Mouse (Mus musculus): ENCODE measurements around the gene Inca1.

Inca1 gene

DNA sequence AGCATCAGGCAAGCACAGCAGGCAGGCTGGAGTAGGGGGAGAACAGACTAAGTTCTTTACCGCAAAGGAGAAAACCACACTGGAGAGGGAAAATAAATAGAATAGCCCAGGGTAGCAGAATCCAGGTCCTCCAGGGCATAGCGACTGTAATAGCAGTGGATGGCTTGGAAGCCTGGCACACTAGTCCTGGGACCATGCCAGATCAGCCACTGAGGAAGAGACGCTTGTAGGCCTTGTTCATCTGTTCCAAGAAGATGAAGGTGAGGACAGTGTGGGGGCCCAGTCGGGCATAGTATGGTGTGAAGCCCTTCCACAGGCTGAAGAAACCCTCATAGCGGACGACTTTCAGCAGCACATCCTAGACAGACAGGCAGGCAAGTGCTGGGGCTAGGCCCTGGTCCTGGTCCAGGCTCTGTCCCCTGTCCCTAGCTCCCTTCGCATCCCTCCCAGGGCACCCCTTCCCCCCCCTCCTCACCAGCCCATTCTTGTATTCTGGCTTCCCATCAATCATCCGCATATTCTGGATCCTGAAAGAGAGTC is 55.3 kb downstream of the Inca1 start:
- in situ Hi-C loops (cut with MboI; ENCODE audit: unreplicated experiment in 2 of 2), result no loop called here

DNA sequence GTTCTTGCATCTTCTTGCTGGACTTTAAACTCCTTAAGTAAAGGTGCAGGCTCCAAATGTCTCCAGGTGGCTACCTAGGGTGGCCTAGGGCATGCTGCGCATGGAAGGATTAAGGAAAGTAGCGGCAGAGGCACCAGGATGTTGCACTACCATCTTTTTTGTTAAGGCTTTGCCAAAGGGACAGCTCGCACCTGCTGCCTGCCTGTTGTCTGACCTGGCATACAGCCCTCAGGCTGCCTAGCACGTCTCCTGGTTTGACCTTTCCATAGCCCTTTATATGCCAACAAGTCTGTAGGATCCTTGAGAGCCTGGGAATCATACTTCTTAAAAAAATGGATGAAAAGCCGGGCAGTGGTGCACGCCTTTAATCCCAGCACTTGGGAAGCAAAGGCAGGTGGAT is 56.9 kb downstream of the Inca1 start:
- in situ Hi-C loops (cut with MboI; ENCODE audit: unreplicated experiment in 2 of 2), result no loop called here

GRCm38 (mm10) chr11:70641241-70641640 is 58.7 kb downstream of the Inca1 start:
- in situ Hi-C loops (cut with MboI; ENCODE audit: unreplicated experiment in 2 of 2), result no loop called here

GRCm38 (mm10) chr11:70639976-70640375 is 60.0 kb downstream of the Inca1 start:
- in situ Hi-C loops (cut with MboI; ENCODE audit: unreplicated experiment in 2 of 2), result loop anchor here in 1 of 2 experiments (10.0 kb wide), 1 partner anchor 45 kb away; the partner anchor contains the start of gene Camta2

- in situ Hi-C loops (cut with MboI; ENCODE audit: unreplicated experiment in 2 of 2), result loop anchor here in 1 of 2 experiments (10.0 kb wide), 1 partner anchor 46 kb away; the partner anchor contains the start of gene Camta2
These were observed 61.2 kb downstream of the Inca1 start, which contains the start of gene Gp1ba for GRCm38 (mm10) chr11:70638714-70639278. TSS of gene Gp1ba (plus strand) at chr11:70639122.
